Mouse (Mus musculus) v-Abl transformed pro-B cells (cell line): Measurements from ENCODE around the gene Med23.

Experiments used
- in situ Hi-C, 2 experiments: fragments of 400-800 bp; cut with MboI; formaldehyde crosslinking; loops; one replicate each; pipeline ENCODE4 v1.15.1; 2025; ENCODE audit not compliant: unreplicated experiment in 2 of 2

The Med23 gene

GRCm38 (mm10) chr10:24958280-24959042 is 88.7 kb downstream of the Med23 start:
- in situ Hi-C loops: loop anchor here (5.0 to 25.0 kb wide), 3 partner anchors 259 to 1179 kb away; no protein-coding TSS in a partner anchor

GRCm38 (mm10) chr10:24959043-24959916 is 89.5 kb downstream of the Med23 start:
- in situ Hi-C loops: loop anchor here (5.0 to 25.0 kb wide), 3 partner anchors 258 to 1178 kb away; no protein-coding TSS in a partner anchor

DNA sequence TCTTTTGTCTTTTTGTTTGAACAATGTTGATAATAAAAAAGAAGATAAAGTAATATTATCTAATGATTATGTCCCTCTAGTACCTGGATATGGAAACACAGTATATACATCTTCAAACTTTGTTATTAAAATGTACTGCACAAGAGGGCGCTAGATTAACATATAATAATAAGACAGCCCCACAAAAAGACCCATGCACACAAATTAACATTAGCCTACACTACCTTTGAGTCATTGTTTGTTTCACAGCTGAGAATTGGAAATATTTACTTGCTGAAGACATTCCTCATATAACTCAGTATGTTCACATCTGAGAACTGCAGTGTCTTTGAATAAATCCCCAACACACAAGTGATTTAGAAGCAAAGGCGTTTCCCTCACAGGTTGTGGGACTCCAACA is 91.3 kb downstream of the Med23 start:
- in situ Hi-C loops: loop anchor here (10.0 to 25.0 kb wide), 3 partner anchors 526 to 1176 kb away; no protein-coding TSS in a partner anchor

- in situ Hi-C loops: loop anchor here (10.0 to 25.0 kb wide), 3 partner anchors 525 to 1175 kb away; no protein-coding TSS in a partner anchor
Observed at GRCm38 (mm10) chr10:24961889-24962288, 92.1 kb downstream of the Med23 start.
